Mouse (Mus musculus): ENCODE results near the gene Hfe.

The Hfe gene

GRCm38 (mm10) chr13:23743963-23744362 is 33.3 kb upstream of the Hfe start:
- DNase-seq, result no peak

- DNase-seq, result no peak
These were observed 32.6 kb upstream of the Hfe start for GRCm38 (mm10) chr13:23743215-23743614.

- no peak for DNase-seq
These were observed 31.4 kb upstream of the Hfe start for GRCm38 (mm10) chr13:23742007-23742406.

GRCm38 (mm10) chr13:23740910-23741309 is 30.3 kb upstream of the Hfe start:
- no peak for DNase-seq

DNA sequence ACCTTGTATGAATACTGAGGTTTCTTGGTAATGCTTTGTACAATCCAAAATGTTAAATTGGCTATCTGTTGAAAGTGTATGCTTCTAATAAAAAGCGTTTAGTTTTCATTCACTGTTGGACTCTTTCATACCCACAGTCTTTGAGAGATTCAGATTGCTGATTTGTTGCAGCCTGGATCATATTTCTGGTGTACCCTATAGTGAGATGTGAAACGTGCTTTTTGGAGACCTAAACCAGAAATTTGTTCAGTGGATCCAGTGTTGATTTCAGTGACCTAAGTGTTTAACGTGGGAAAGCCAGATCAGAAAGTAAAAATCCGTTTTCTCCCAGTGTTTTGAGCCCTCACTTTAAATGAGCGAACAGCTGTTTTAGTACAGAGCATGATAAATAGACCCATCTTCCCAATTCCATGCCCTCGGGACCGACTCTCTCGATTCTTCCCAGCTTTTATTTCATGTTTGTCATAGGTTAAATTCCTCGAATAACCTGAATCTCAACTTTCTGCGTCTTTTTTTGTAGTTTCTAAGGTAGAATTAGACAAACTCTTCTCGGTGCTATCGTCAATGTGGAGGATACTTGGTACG is 29.7 kb upstream of the Hfe start:
- no peak for DNase-seq

DNA sequence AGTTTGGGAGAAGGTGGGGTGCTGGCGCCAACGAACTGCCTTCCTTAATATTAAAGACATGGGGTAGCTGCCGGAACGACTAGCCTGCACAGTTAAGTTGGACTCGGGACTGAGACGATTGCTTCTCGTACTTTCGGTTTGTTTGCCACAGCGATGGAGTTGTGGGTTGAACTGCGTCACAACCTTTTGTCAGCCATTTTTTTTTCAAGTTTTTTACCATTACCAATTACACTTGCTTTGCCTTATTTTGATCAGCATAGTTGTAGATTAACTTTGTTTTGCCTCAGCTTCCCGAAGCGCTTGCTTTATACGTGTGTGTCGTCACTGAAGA is 29.2 kb upstream of the Hfe start:
- no peak for DNase-seq

- DNase-seq, result peak; percentile 95
These were observed 28.6 kb upstream of the Hfe start for GRCm38 (mm10) chr13:23739069-23739921.

DNA sequence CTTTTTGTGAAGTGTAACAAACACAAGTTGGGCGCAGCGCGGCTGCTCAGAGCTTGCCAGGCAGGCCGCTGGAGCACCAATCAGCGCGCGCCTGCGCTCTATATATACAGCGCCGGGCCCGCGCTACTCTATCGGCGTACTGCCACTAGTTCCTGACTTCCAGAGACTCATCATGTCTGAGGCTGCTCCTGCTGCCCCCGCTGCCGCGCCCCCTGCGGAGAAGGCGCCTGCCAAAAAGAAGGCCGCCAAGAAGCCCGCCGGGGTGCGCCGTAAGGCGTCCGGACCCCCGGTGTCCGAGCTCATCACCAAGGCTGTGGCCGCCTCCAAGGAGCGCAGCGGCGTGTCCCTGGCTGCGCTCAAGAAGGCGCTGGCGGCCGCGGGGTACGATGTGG is 28.0 kb upstream of the Hfe start, which contains the start of gene Hist1h1c:
Hist1h1c (plus strand) TSS at position 132 of the 392 bp plus-strand sequence.
- DNase-seq, result peak; percentile 93

DNA sequence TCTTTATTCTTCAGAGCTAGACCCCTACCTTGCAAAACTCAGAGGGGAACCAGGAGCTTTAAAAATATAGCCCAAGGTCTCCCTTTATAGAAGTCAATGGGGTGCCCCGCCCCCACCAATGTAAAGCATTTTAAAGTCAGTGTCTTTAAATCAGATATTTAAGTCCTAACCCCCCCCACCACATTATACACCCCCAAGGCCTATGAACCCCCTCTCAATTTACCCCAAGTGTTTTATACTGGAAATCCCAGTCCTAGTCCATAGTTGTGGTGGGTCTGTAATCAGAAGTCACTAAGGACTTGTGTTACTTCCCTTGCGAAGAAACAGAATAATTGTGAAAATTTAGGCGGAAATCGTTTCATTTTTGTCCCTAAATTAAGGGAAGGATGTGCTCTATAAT is 27.4 kb upstream of the Hfe start:
- peak; percentile 44 for DNase-seq

GRCm38 (mm10) chr13:23737091-23737490 is 26.4 kb upstream of the Hfe start:
- DNase-seq, result no peak

DNA sequence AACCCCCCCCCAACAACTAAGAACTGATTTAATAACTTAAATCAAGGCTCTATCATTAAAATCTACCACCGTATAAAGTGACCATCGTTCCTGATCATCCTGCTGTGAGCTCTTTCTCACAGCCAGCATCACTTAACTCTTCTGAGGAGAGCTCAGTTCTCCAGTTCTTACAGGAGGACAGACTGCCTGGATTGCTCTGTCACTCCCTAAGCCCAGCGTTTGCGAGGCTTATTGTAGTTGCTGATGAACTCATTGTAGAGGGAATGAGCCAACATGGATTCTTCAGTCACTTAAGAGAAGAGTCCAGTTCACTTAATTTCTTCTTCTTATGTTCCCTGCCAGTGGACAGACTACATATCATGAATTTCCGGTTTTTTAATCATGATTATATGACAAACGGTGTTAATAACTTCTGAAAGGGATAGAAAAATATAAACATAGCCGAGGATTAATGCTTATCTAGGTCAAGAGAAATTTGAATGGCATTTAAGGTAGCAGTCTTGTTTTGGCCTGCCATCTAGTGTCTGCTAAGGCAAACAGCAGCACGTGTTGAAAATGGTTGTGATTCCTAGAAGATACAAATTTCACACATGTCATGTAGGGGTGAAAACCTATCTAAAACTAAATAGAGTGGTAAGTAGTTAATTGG is 21.6 kb upstream of the Hfe start:
- DNase-seq, result peak; percentile 43

DNA sequence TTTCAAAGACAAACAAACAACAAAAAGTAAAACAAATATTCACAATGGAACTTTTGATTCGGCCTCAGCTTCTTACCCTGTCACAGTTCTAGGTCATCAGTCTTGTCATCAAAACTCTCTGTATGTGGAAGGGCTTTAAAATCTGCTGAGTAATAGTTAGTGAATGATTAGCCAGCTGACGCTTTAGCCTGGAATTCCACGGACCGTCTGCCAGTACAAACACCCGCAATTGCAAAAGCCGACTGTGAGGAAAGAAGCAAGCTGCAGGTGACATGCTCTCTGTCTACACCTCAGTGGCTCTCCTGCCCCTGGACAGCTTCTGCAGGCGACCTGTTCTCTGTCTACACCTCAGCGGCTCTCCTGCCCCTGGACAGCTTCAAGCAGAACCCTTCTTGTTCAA is 19.8 kb upstream of the Hfe start:
- DNase-seq, result peak; percentile 59

GRCm38 (mm10) chr13:23729706-23730105 is 19.1 kb upstream of the Hfe start:
- no peak for DNase-seq

GRCm38 (mm10) chr13:23729192-23729525 is 18.5 kb upstream of the Hfe start:
- peak; percentile 2 for DNase-seq

DNA sequence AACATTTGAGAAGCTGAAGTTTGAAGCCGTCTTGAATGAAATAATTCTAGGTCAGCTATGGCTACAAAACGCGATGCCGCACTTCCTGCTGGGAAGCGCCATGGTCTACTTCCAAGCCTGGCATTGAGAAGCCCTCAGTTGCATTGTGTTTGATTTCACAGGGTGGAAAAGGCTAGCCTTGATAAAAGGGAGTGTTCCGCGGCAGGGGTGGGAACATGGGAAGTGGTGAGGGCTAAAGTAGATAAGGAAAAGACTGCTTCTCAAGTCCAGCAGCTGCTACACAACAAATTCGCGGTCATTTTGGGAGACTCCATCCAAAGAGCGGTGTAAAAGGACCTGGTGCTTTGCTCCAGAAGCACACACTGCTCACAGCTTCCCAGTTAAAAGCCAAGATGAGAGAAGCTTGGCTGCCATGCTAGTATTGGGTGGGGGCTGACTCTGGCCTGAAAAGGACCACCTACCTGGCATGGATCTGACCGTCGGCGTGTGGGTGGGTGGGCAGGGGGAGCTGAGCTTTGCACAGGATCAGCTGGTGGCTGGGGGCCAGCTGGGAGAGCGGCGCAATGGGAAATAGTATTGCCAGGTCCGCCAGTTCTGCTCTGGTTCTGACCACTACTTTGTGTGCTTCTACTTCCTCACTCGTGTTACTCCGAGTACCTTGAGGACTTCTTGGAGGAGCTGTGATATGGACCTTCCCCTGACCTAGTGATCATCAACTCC is 18.0 kb upstream of the Hfe start:
- DNase-seq, result peak; percentile 3

- DNase-seq, result peak; percentile 0
These were observed 14.6 kb upstream of the Hfe start for GRCm38 (mm10) chr13:23725213-23725612.

- DNase-seq, result peak; percentile 2
These were observed 13.6 kb upstream of the Hfe start for GRCm38 (mm10) chr13:23724239-23724638.

DNA sequence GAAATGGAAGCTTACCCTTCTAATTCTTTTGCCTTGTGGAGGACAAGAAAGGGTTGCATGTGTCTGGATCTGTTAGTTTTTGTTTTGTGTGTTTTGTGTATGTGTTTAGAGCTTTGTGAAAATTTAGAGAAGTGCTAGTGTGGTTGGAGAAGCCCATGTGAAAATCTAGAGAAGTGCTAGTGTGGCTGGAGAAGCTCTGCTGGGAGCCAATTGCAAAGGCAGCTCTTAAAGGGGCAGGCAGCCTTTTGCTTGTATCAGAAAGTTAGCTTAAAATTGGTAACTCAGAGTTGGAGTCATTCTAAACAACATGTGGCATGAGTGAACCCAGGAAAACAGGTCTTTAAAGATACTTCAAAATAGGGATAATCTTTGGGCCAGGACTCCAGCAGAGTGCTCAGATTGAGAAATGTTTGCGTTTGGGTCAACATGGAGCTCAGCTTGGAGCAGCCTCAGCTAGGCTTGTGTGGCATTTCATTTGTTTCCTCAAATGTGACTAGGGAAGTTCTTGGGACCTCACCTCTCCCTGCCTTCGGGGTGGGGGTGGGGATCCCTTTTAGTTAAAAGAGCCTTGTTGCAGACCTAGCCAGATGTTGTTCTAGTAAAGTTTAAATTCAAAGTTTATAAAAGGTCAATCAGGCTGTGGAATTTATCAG is 7.1 kb upstream of the Hfe start:
- peak; percentile 4 for DNase-seq

DNA sequence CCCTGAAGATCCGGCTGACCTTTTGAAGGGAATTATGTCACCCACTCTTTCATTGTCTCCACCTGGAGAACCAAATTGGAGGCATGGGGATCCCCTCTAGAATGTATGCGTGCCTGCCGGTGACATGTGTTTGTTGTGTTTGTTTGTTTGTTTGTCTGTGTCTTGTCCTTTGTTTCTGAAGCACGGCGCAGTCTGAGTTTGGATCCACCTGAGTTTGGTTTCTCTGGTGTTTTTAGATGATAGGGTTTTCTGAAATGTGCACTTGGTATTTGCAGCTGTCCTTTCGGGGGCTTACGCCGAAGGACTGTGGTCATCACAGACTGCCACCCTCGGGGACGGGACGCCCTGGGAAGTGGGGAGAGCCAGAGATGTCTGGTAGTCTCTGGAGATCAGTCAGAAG is 6.5 kb upstream of the Hfe start:
- DNase-seq, result peak; percentile 2

DNA sequence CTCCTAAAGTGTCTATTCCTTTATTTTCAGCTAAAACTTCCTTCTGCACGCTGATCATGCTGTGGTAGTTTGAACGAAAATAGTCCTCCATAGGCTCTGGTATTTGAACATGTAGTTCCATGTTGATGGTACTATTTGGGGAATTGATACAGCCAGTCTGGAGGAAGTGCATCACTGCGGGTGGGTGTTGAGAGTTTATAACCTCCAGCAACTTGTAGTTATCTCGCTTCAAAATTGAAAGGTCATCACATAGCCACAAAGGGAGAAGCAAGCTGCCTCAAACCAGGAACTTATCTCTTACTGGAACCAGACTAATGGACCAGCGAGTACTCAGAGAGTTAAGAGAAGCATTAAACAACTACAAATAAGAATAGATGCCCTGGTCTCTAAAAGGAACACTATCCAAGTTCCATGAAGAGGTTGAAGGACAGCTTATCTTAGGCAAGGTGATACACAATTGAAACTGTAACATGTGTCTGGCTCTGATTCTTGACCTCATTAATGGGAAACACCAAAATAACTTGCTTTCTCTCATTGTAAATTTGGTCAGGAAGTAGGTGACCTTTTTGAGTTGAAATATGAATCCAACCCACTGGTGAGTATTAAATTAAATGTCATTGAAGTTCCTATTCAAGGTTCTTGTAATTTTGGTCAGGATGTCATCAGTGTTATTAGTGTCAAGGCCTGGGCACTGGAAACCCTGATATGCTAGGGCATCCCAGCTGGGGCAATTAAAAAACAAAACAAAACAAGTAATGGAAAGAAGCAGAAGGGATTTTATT is 5.8 kb upstream of the Hfe start:
- DNase-seq, result peak; percentile 1

DNA sequence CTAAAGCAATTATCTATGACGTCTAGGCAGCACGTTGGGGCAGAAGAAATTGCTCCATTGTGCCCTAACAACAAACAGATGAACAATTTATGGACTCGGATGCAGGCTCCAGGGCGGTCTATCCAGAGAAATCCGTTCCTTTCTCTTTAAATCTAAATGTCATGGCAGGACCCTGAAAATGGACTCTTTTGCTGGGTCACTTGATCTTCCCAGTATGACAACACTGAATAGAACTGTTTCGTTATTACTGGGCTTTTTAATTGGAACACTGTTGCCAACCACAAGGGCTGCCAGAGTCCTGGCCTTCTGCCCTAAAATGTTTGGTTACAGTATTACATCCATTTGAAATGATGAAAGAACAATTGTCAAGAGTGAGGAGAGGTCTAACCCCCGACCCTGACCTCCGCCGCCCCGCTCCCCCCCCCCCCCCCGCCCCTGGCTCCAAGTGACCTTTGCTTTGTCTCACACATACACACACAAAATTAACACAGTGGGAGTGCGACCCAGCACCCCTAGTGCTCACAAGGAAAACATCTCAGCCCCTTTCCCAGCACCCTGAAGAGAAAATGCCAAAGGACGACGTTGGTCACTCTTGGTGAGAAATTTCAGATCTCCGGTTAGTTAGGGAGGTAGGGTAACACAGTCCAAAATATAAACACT is 810 bp downstream of the Hfe start:
- DNase-seq, result no peak

- DNase-seq, result peak; percentile 24
These were observed 2.0 kb downstream of the Hfe start for GRCm38 (mm10) chr13:23708654-23709053.
